Mouse (Mus musculus) neural tube, embryonic 11.5 days (tissue): ENCODE measurements around the gene H2-K1. TPM values are rescaled to one million over a fixed set of nuclear protein-coding genes. Genes with fewer than 3 reads are reported as not detected.
A peak's percentile ranks its signal among the peaks of the same experiment; 100 is the strongest.

Experiments used
- ATAC-seq: fragments of 200-750 bp; cut with Nextera tagmentation; 2 replicates; pipeline ENCODE4 v1.8.0; 2017; ENCODE audit warnings: moderate number of reproducible peaks, mild to moderate bottlenecking, moderate TSS enrichment, moderate library complexity; ENCODE audit not compliant: insufficient read depth, low FRiP score, low TSS enrichment
- DNase-seq: peaks from one replicate; pipeline ENCODE4 v3.0.0-alpha.2; 2015; ENCODE audit warnings: low spot score
- H3K27ac ChIP-seq: fragments of 300-500 bp; sonication (generic); 2 replicates; pipeline ENCODE4 v1.5.1; 2014; ENCODE audit warnings: low read depth, mild to moderate bottlenecking, low read length
- H3K27me3 ChIP-seq: fragments of 300-500 bp; sonication (generic); 2 replicates; pipeline ENCODE4 v1.6.1; 2014; ENCODE audit warnings: mild to moderate bottlenecking, low read length, mixed read lengths; ENCODE audit not compliant: control insufficient read depth, insufficient read depth
- H3K36me3 ChIP-seq: fragments of 300-500 bp; sonication (generic); 2 replicates; pipeline ENCODE4 v1.6.1; 2014; ENCODE audit warnings: mild to moderate bottlenecking, low read length, moderate library complexity, mixed read lengths; ENCODE audit not compliant: control insufficient read depth, insufficient read depth
- H3K4me1 ChIP-seq: fragments of 300-500 bp; sonication (generic); 2 replicates; pipeline ENCODE4 v1.6.1; 2014; ENCODE audit warnings: low read length, mixed read lengths; ENCODE audit not compliant: control insufficient read depth, insufficient read depth
- H3K4me2 ChIP-seq: fragments of 300-500 bp; sonication (generic); 2 replicates; pipeline ENCODE4 v1.6.1; 2014; ENCODE audit warnings: low read depth, mild to moderate bottlenecking, moderate library complexity
- H3K4me3 ChIP-seq: fragments of 300-500 bp; sonication (generic); 2 replicates; pipeline ENCODE4 v1.5.1; 2014; ENCODE audit warnings: low read depth, low read length
- H3K9ac ChIP-seq: fragments of 300-500 bp; sonication (generic); 2 replicates; pipeline ENCODE4 v1.6.1; 2014; ENCODE audit warnings: mild to moderate bottlenecking, low read length
- H3K9me3 ChIP-seq: fragments of 300-500 bp; sonication (generic); 2 replicates; pipeline ENCODE4 v1.6.1; 2016; ENCODE audit warnings: low read length; ENCODE audit not compliant: control insufficient read depth
- WGBS: fragments of 180-500 bp; shearing (Covaris S2); extraction: QIAGEN DNeasy Blood & Tissue Kit; methylation state at CpG from one replicate; pipeline ENCODE4 v1.1.7; 2014; 5-methylcytosine and 5-hydroxymethylcytosine counted together
- polyA plus RNA-seq: library from polyadenylated mRNA; unstranded; fragments of >200 nt; fragmentation: Nextera tagmentation; extraction: Ambion mirVana; gene quantifications from 2 replicates; pipeline ENCODE4 v1.2.1, GENCODE M21; 2014

The H2-K1 gene
- polyA plus RNA-seq, 1 experiment from 2014 or later: 23.1 TPM

- H3K9me3 ChIP-seq: no peaks in the 10 kb centered on the region
- H3K27me3 ChIP-seq: no peaks in the 10 kb centered on the region
- no peaks in the 10 kb centered on the region; the same call in 1 of the 2 replicates for H3K36me3 ChIP-seq
- H3K4me2 ChIP-seq: no peak overlapping the region
- no peaks in the 10 kb centered on the region for H3K4me1 ChIP-seq
- H3K4me3 ChIP-seq: no peak overlapping the region
- no peak overlapping the region for H3K9ac ChIP-seq
- ATAC-seq (0 out of 2 replicates have a peak, but pooled peaks have one; percentile 27), DNase-seq (no peak)
- 33% methylated on average over 5 of the region's 5 CpGs for WGBS
- no peak overlapping the region for H3K27ac ChIP-seq
Observed at GRCm38 (mm10) chr17:33968927-33969326, 31.2 kb downstream of the H2-K1 start.

GRCm38 (mm10) chr17:33968489-33968888 lies 31.7 kb downstream of the H2-K1 start:
- Histone ChIP-seq H3K4me2 (no peak overlapping the region), H3K9ac (no peak overlapping the region), H3K27ac (no peak overlapping the region), H3K4me3 (no peak overlapping the region), H3K4me1 (no peaks in the 10 kb centered on the region), H3K27me3 (no peaks in the 10 kb centered on the region), H3K9me3 (no peaks in the 10 kb centered on the region), H3K36me3 (peaks cover under 1% of the 10 kb centered on the region; the same call in 1 of the 2 replicates)
- ATAC-seq: peak; percentile 53; the same call in 1 of the 2 replicates
- DNase-seq: peak; percentile 90
- 3% methylated on average over 9 of the region's 9 CpGs for WGBS

GRCm38 (mm10) chr17:33965846-33966550 lies 34.1 kb downstream of the H2-K1 start:
- Histone ChIP-seq H3K4me1 (no peaks in the 10 kb centered on the region), H3K27me3 (no peaks in the 10 kb centered on the region), H3K4me2 (no peak overlapping the region), H3K27ac (no peak overlapping the region), H3K36me3 (peaks cover 4% of the 10 kb centered on the region), H3K9ac (no peak overlapping the region), H3K9me3 (no peaks in the 10 kb centered on the region), H3K4me3 (no peak overlapping the region)
- WGBS: 84% methylated on average over 16 of the region's 16 CpGs
- no peak for DNase-seq
- no peak for ATAC-seq

GRCm38 (mm10) chr17:33965082-33965845 lies 34.9 kb downstream of the H2-K1 start:
- 93% methylated on average over 17 of the region's 17 CpGs for WGBS
- no peak overlapping the region for H3K4me2 ChIP-seq
- peaks cover 4% of the 10 kb centered on the region for H3K36me3 ChIP-seq
- H3K4me1 ChIP-seq: no peaks in the 10 kb centered on the region
- no peaks in the 10 kb centered on the region for H3K9me3 ChIP-seq
- DNase-seq (no peak), ATAC-seq (no peak)
- H3K27me3 ChIP-seq: no peaks in the 10 kb centered on the region
- no peak overlapping the region for H3K4me3 ChIP-seq
- H3K27ac ChIP-seq: no peak overlapping the region
- H3K9ac ChIP-seq: no peak overlapping the region

- Histone ChIP-seq H3K4me2 (no peak overlapping the region), H3K9ac (no peak overlapping the region), H3K9me3 (no peaks in the 10 kb centered on the region), H3K27ac (no peak overlapping the region), H3K4me1 (no peaks in the 10 kb centered on the region), H3K27me3 (no peaks in the 10 kb centered on the region), H3K4me3 (no peak overlapping the region), H3K36me3 (peaks cover 12% of the 10 kb centered on the region)
- DNase-seq (no peak), ATAC-seq (no peak)
- 95% methylated on average over 7 of the region's 7 CpGs for WGBS
Observed at GRCm38 (mm10) chr17:33962876-33963275, 37.3 kb downstream of the H2-K1 start.

DNA sequence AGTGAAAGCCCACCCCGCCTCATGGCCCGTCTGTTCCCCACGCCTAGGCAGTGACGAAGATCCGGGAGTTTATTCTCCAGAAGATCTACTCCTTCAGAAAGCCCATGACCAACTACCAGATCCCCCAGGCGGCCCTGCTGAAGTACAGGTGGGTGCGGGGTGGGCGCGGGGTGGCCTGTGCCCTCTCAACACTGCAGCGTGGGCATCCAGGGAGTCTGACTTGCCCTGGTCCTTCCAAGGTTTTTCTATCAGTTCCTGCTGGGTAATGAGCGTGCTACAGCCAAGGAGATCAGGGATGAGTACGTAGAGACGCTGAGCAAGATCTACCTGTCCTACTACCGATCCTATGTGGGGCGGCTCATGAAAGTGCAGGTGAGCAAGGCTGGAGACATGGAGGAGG lies 40.2 kb downstream of the H2-K1 start:
- no peaks in the 10 kb centered on the region for H3K9me3 ChIP-seq
- no peaks in the 10 kb centered on the region for H3K27me3 ChIP-seq
- no peak for DNase-seq
- H3K9ac ChIP-seq: no peak overlapping the region
- no peak overlapping the region for H3K27ac ChIP-seq
- no peak overlapping the region for H3K4me3 ChIP-seq
- H3K36me3 ChIP-seq: peaks cover 12% of the 10 kb centered on the region
- H3K4me2 ChIP-seq: no peak overlapping the region
- 0 out of 2 replicates have a peak, but pooled peaks cover 4% of the 10 kb centered on the region for H3K4me1 ChIP-seq
- ATAC-seq: no peak
- WGBS: 92% methylated on average over 15 of the region's 15 CpGs

GRCm38 (mm10) chr17:33959135-33959534 lies 41.0 kb downstream of the H2-K1 start:
- H3K4me1 ChIP-seq: peaks cover 11% of the 10 kb centered on the region
- no peaks in the 10 kb centered on the region for H3K9me3 ChIP-seq
- ATAC-seq: no peak
- WGBS: 96% methylated on average over 13 of the region's 13 CpGs
- no peak overlapping the region for H3K27ac ChIP-seq
- DNase-seq: no peak
- H3K4me2 ChIP-seq: no peak overlapping the region
- H3K36me3 ChIP-seq: peaks cover 12% of the 10 kb centered on the region
- H3K27me3 ChIP-seq: no peaks in the 10 kb centered on the region
- H3K9ac ChIP-seq: no peak overlapping the region
- H3K4me3 ChIP-seq: no peak overlapping the region

- 95% methylated on average over 11 of the region's 11 CpGs for WGBS
- ATAC-seq: no peak
- Histone ChIP-seq H3K36me3 (peaks cover 11% of the 10 kb centered on the region), H3K27ac (no peak overlapping the region), H3K4me2 (no peak overlapping the region), H3K9ac (no peak overlapping the region), H3K4me3 (no peak overlapping the region), H3K27me3 (no peaks in the 10 kb centered on the region), H3K4me1 (peaks cover 13% of the 10 kb centered on the region), H3K9me3 (no peaks in the 10 kb centered on the region)
- no peak for DNase-seq
Observed at GRCm38 (mm10) chr17:33958451-33958850, 41.7 kb downstream of the H2-K1 start.
